Mouse (Mus musculus) Muller cell, postnatal 12 days (primary cell): Measurements from ENCODE around the gene AC161166.1.

Source experiments
- DNase-seq: peaks from one replicate; pipeline ENCODE4 v3.0.0-alpha.2; 2015; ENCODE audit errors: inconsistent ontology term

The AC161166.1 gene

DNA sequence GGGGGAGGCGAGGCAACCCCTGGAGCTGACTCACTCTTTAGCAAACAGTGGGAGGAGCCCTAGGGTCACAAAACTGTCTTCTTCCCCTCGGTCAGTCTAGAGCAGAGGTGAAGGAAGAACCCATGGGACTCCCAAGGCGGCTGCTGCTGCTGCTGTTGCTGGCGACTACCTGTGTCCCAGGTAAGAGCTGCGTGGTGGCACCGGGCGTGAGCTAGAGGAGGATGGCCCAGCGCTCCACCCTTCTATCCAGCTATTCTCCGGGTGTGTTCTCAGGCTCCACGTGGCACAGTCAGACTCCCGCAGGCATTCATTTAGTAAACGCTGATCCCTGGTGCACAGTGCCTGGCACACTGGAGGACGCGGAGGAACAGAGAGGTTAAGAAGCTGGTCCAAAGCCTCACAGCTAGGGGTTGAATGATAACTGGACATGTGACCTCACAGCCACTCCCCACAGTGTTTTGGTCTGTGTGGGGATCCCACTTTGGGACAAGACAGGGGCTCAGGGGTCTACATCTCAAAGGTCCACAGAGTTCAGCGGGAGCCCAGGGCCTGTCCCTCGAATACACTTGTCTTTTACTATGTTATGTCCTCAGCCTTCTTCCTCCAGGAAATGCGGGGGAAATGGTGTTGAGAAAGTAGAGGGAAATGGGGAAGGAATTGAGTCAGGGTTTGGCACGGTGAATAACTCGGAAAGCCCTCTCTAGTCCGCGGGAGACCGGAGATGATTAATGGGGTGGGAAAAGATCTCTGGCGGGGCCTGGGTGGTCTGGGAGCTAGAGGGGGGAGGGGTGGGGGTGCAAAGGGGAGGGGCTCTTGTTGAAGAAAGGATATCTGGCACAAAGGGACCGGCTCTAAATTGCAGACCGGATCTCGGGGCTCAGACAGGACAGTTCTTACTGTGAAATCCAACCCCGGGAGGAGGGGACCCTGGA is 49.6 kb downstream of the AC161166.1 start, which contains the start of gene Plaur:
Gene Plaur (plus strand): TSS at position 97 of the 932 bp plus-strand sequence.
- DNase-seq = peak; percentile 42

- DNase-seq = no peak
Measured at GRCm38 (mm10) chr7:24461376-24462051, 50.7 kb downstream of the AC161166.1 start.
